Mouse (Mus musculus) CH12.LX (cell line): ENCODE measurements around the gene Afg1l. TPM values are rescaled to one million over a fixed set of nuclear protein-coding genes. Genes with fewer than 3 reads are reported as not detected.

ENCODE experiments used
- DNase-seq: peaks from one replicate; pipeline ENCODE4 v3.0.0-alpha.2; 2013; ENCODE audit errors: extremely low read depth
- H3K27ac ChIP-seq: 2 replicates; pipeline ENCODE4 v1.5.1; 2012; ENCODE audit warnings: low read depth, mild to moderate bottlenecking, control low read depth, moderate library complexity; ENCODE audit not compliant: insufficient read depth
- H3K27me3 ChIP-seq: replicated peaks from 2 replicates; pipeline ENCODE3; 2012; ENCODE audit warnings: inconsistent platforms
- H3K36me3 ChIP-seq, 2 experiments: replicated peaks in 1 of 2; 2 replicates each; pipeline versions ENCODE3 to v1.6.1; 2012; ENCODE audit warnings: inconsistent platforms in 1 of 2, low read length in 1 of 2, mild to moderate bottlenecking in 1 of 2, mixed read lengths in 1 of 2, moderate library complexity in 1 of 2; ENCODE audit not compliant: control insufficient read depth in 1 of 2, insufficient read depth in 1 of 2
- H3K4me1 ChIP-seq, 2 experiments: 2 replicates each; pipeline ENCODE4 v1.6.1; 2012; ENCODE audit warnings: inconsistent platforms in 1 of 2, moderate library complexity in 1 of 2; ENCODE audit not compliant: insufficient read depth in 2 of 2, control insufficient read depth in 1 of 2
- H3K4me2 ChIP-seq: 2 replicates; pipeline ENCODE4 v1.6.1; 2012; ENCODE audit warnings: low read depth, mild to moderate bottlenecking, control low read depth; ENCODE audit not compliant: poor library complexity, insufficient read depth, severe bottlenecking
- H3K4me3 ChIP-seq, 3 experiments: fragments of 150-350 bp in 1 of 3; sonication (generic) in 1 of 3; replicated peaks in 1 of 3; 2 replicates each; pipeline versions ENCODE3 to v1.5.1; 2011 to 2012; ENCODE audit warnings: low read depth in 2 of 3, low read length in 2 of 3, mild to moderate bottlenecking in 2 of 3, moderate library complexity in 2 of 3, control low read depth in 1 of 3, improper control_type of control experiment in 1 of 3, inconsistent platforms in 1 of 3, mixed read lengths in 1 of 3; ENCODE audit not compliant: poor library complexity in 1 of 3
- H3K79me2 ChIP-seq: replicated peaks from 2 replicates; pipeline ENCODE4 v1.6.1; 2012; ENCODE audit warnings: mild to moderate bottlenecking, moderate library complexity; ENCODE audit not compliant: control insufficient read depth, poor library complexity, insufficient read depth, severe bottlenecking; ENCODE audit errors: extremely low read depth
- H3K9ac ChIP-seq: 2 replicates; pipeline ENCODE4 v1.6.1; 2012; ENCODE audit warnings: low read depth, mild to moderate bottlenecking, control low read depth, moderate library complexity; ENCODE audit not compliant: insufficient read depth
- H3K9me3 ChIP-seq: replicated peaks from 2 replicates; pipeline ENCODE3; 2012; ENCODE audit warnings: low read length, inconsistent platforms, mixed read lengths
- BHLHE40 ChIP-seq: IDR thresholded peaks from 2 replicates; pipeline ENCODE4 v1.6.1; 2011; ENCODE audit warnings: mild to moderate bottlenecking, low read depth, low read length, improper control_type of control experiment
- CHD1 ChIP-seq: IDR thresholded peaks from 2 replicates; pipeline ENCODE4 v1.6.1; 2012; ENCODE audit warnings: low read depth, low read length, improper control_type of control experiment, inconsistent platforms
- CHD2 ChIP-seq: IDR thresholded peaks from 2 replicates; pipeline ENCODE4 v1.6.1; 2011; ENCODE audit warnings: low read length, improper control_type of control experiment
- CTCF ChIP-seq, 2 experiments: IDR thresholded peaks in 1 of 2; conservative IDR thresholded peaks in 1 of 2; 2 replicates each; pipeline ENCODE4 v1.5.1; 2011 to 2012; ENCODE audit warnings: low read depth in 2 of 2, low read length in 2 of 2, improper control_type of control experiment in 1 of 2, inconsistent platforms in 1 of 2, mild to moderate bottlenecking in 1 of 2, moderate library complexity in 1 of 2
- E2F4 ChIP-seq: IDR thresholded peaks from 2 replicates; pipeline ENCODE4 v1.6.1; 2011; ENCODE audit warnings: low read depth, low read length, improper control_type of control experiment; ENCODE audit not compliant: insufficient replicate concordance
- ELF1 ChIP-seq: IDR thresholded peaks from 2 replicates; pipeline ENCODE4 v1.6.1; 2014; ENCODE audit warnings: low read depth, mild to moderate bottlenecking, inconsistent platforms, low read length, improper control_type of control experiment
- ETS1 ChIP-seq: conservative IDR thresholded peaks from 2 replicates; pipeline ENCODE4 v1.6.1; 2012; ENCODE audit warnings: low read depth, mild to moderate bottlenecking, inconsistent platforms, low read length, improper control_type of control experiment, moderate library complexity
- GABPA ChIP-seq: IDR thresholded peaks from 2 replicates; pipeline ENCODE4 v1.6.1; 2012; ENCODE audit warnings: low read depth, low read length, improper control_type of control experiment, inconsistent platforms; ENCODE audit not compliant: insufficient replicate concordance
- HCFC1 ChIP-seq: IDR thresholded peaks from 2 replicates; pipeline ENCODE4 v1.6.1; 2012; ENCODE audit warnings: low read depth, mild to moderate bottlenecking, inconsistent platforms, low read length, improper control_type of control experiment
- IRF4 ChIP-seq: IDR thresholded peaks from 2 replicates; pipeline ENCODE4 v1.6.1; 2014; ENCODE audit warnings: low read depth, mild to moderate bottlenecking, inconsistent platforms, low read length, improper control_type of control experiment
- JUN ChIP-seq: IDR thresholded peaks from 2 replicates; pipeline ENCODE4 v1.6.1; 2011; ENCODE audit warnings: low read depth, mild to moderate bottlenecking, low read length, improper control_type of control experiment, moderate library complexity; ENCODE audit not compliant: insufficient read depth
- JUND ChIP-seq: conservative IDR thresholded peaks from 2 replicates; pipeline ENCODE4 v1.6.1; 2011; ENCODE audit warnings: low read depth, low read length, improper control_type of control experiment
- KAT2A ChIP-seq: IDR thresholded peaks from 2 replicates; pipeline ENCODE4 v1.6.1; 2012; ENCODE audit warnings: low read length, improper control_type of control experiment, inconsistent platforms; ENCODE audit not compliant: insufficient replicate concordance
- MAFK ChIP-seq: IDR thresholded peaks from 2 replicates; pipeline ENCODE4 v1.6.1; 2011; ENCODE audit warnings: low read length, improper control_type of control experiment; ENCODE audit not compliant: insufficient replicate concordance
- MAX ChIP-seq: IDR thresholded peaks from 2 replicates; pipeline ENCODE4 v1.6.1; 2011; ENCODE audit warnings: low read length, improper control_type of control experiment
- MAZ ChIP-seq: IDR thresholded peaks from 2 replicates; pipeline ENCODE4 v1.6.1; 2012; ENCODE audit warnings: low read depth, mild to moderate bottlenecking, inconsistent platforms, low read length, improper control_type of control experiment, moderate library complexity
- MEF2A ChIP-seq: IDR thresholded peaks from 2 replicates; pipeline ENCODE4 v1.6.1; 2014; ENCODE audit warnings: low read depth, mild to moderate bottlenecking, inconsistent platforms, low read length, improper control_type of control experiment, borderline replicate concordance
- MXI1 ChIP-seq: IDR thresholded peaks from 2 replicates; pipeline ENCODE4 v1.6.1; 2011; ENCODE audit warnings: mild to moderate bottlenecking, low read depth, low read length, improper control_type of control experiment
- MYC ChIP-seq: IDR thresholded peaks from 2 replicates; pipeline ENCODE4 v1.6.1; 2011; ENCODE audit warnings: low read depth, mild to moderate bottlenecking, improper control_type of control experiment, low read length
- PAX5 ChIP-seq: IDR thresholded peaks from 2 replicates; pipeline ENCODE4 v1.6.1; 2012; ENCODE audit warnings: low read length, inconsistent platforms, mixed read lengths
- POLR2A ChIP-seq: IDR thresholded peaks from 2 replicates; pipeline ENCODE4 v1.6.1; 2011; ENCODE audit warnings: low read depth, mild to moderate bottlenecking, improper control_type of control experiment, low read length
- POLR2AphosphoS2 ChIP-seq: IDR thresholded peaks from 2 replicates; pipeline ENCODE4 v1.6.1; 2011; ENCODE audit warnings: low read depth, low read length, improper control_type of control experiment
- RAD21 ChIP-seq: IDR thresholded peaks from 2 replicates; pipeline ENCODE4 v1.6.1; 2011; ENCODE audit warnings: low read depth, mild to moderate bottlenecking, low read length, improper control_type of control experiment, moderate library complexity
- RCOR1 ChIP-seq: conservative IDR thresholded peaks from 2 replicates; pipeline ENCODE4 v1.6.1; 2012; ENCODE audit warnings: low read depth, mild to moderate bottlenecking, inconsistent platforms, low read length, improper control_type of control experiment
- SIN3A ChIP-seq: IDR thresholded peaks from 2 replicates; pipeline ENCODE4 v1.6.1; 2012; ENCODE audit warnings: low read length, improper control_type of control experiment, inconsistent platforms
- TBP ChIP-seq: conservative IDR thresholded peaks from 2 replicates; pipeline ENCODE4 v1.6.1; 2011; ENCODE audit warnings: low read depth, low read length, improper control_type of control experiment
- TCF12 ChIP-seq: IDR thresholded peaks from 2 replicates; pipeline ENCODE4 v1.6.1; 2014; ENCODE audit warnings: low read depth, mild to moderate bottlenecking, inconsistent platforms, low read length, improper control_type of control experiment
- UBTF ChIP-seq: IDR thresholded peaks from 2 replicates; pipeline ENCODE4 v1.6.1; 2012; ENCODE audit warnings: low read depth, mild to moderate bottlenecking, inconsistent platforms, low read length, improper control_type of control experiment, moderate library complexity
- USF1 ChIP-seq: IDR thresholded peaks from 2 replicates; pipeline ENCODE4 v1.6.1; 2014; ENCODE audit warnings: low read depth, mild to moderate bottlenecking, inconsistent platforms, low read length, improper control_type of control experiment
- USF2 ChIP-seq: conservative IDR thresholded peaks from 2 replicates; pipeline ENCODE4 v1.6.1; 2011; ENCODE audit warnings: low read depth, low read length, improper control_type of control experiment
- ZC3H11A ChIP-seq: IDR thresholded peaks from 2 replicates; pipeline ENCODE4 v1.6.1; 2012; ENCODE audit warnings: low read depth, mild to moderate bottlenecking, inconsistent platforms, low read length, improper control_type of control experiment
- ZKSCAN1 ChIP-seq: IDR thresholded peaks from 2 replicates; pipeline ENCODE4 v1.6.1; 2012; ENCODE audit warnings: low read depth, inconsistent platforms, low read length, improper control_type of control experiment, borderline replicate concordance
- ZMIZ1 ChIP-seq: IDR thresholded peaks from 2 replicates; pipeline ENCODE4 v1.6.1; 2012; ENCODE audit warnings: low read depth, mild to moderate bottlenecking, inconsistent platforms, low read length, improper control_type of control experiment
- ZNF384 ChIP-seq: IDR thresholded peaks from 2 replicates; pipeline ENCODE4 v1.6.1; 2012; ENCODE audit warnings: low read depth, low read length, improper control_type of control experiment, inconsistent platforms
- dilution Hi-C: fragments of 300-500 bp; cut with MboI; formaldehyde crosslinking; loops from 2 replicates; pipeline ENCODE4 v1.14.3; 2020; ENCODE audit warnings: low sequenced_read_pairs; ENCODE audit not compliant: extremely low pct_unique_long_range_greater_than_20kb, extremely low pct_ligation_motif_present
- in situ Hi-C: fragments of 300-500 bp; cut with MboI; formaldehyde crosslinking; loops from 3 replicates; pipeline ENCODE4 v1.14.3; 2019; ENCODE audit warnings: low sequenced_read_pairs, low pct_ligation_motif_present, low pct_unique_long_range_greater_than_20kb, mixed read lengths
- polyA plus RNA-seq: library from polyadenylated mRNA; unstranded; fragments of >175 nt; gene quantifications from 2 replicates; pipeline ENCODE4 v1.2.1, GENCODE M21; 2012; ENCODE audit warnings: low read depth; ENCODE audit not compliant: insufficient read length
- total RNA-seq, 2 experiments: library from RNA; depleted of rRNA; stranded (reverse); fragments of 300-350 nt in 1 of 2; fragments of >200 nt in 1 of 2; gene quantifications; 2 replicates each; pipeline ENCODE4 v1.2.3; 2012 to 2014

The Afg1l gene
- total and polyA plus RNA-seq, 3 experiments = 3.1 to 6.9 (median 4.5) TPM

- dilution Hi-C loops (no loop called here), in situ Hi-C loops (no loop called here)
- no peak for TF ChIP-seq ZKSCAN1
- peak; percentile 41; the same call in 1 of the 2 replicates for TF ChIP-seq CHD2
- no peak for TF ChIP-seq JUND
- TF ChIP-seq BHLHE40 = peak; percentile 13; the same call in 1 of the 2 replicates
- TF ChIP-seq HCFC1 = peak; percentile 26; the same call in 1 of the 2 replicates
- TF ChIP-seq RAD21 = no peak; the same call in 1 of the 2 replicates
- peak; percentile 86 for TF ChIP-seq ZNF384
- TF ChIP-seq SIN3A = 0 out of 2 replicates have a peak, but pooled peaks have one; percentile 2
- TF ChIP-seq UBTF = peak; percentile 66; the same call in 1 of the 2 replicates
- TF ChIP-seq ZMIZ1 = no peak
- TF ChIP-seq ELF1 = no peak
- TF ChIP-seq MAX = peak; percentile 44; the same call in 1 of the 2 replicates
- no peak for TF ChIP-seq GABPA
- no peak for TF ChIP-seq IRF4
- TF ChIP-seq MAZ = no peak
- 0 out of 2 replicates have a peak, but pooled peaks have one; percentile 31 for TF ChIP-seq MYC
- TF ChIP-seq POLR2AphosphoS2 = no peak
- peak; percentile 60; the same call in 1 of the 2 replicates for TF ChIP-seq MXI1
- TF ChIP-seq USF1 = no peak
- no peak for TF ChIP-seq JUN
- TF ChIP-seq E2F4 = no peak
- no peak for TF ChIP-seq USF2
- no peak for TF ChIP-seq TCF12
- no peak for TF ChIP-seq RCOR1
- no peak for TF ChIP-seq POLR2A
- no peak for TF ChIP-seq MEF2A
- no peak for TF ChIP-seq MAFK
- TF ChIP-seq CHD1 = no peak; the same call in 1 of the 2 replicates
- TF ChIP-seq PAX5 = no peak
- TF ChIP-seq ZC3H11A = no peak
- TF ChIP-seq TBP = 0 out of 2 replicates have a peak, but pooled peaks have one; percentile 26
- 0 out of 2 replicates have a peak, but pooled peaks have one; percentile 36 for TF ChIP-seq KAT2A
- TF ChIP-seq CTCF (conservative IDR thresholded peaks at IDR 0.05 in 1 of 2, IDR thresholded peaks at IDR 0.05 in 1 of 2; ENCODE audit: low read depth in 2 of 2, low read length in 2 of 2) = no peak
- no peak for TF ChIP-seq ETS1
- Histone ChIP-seq H3K9ac (peak overlapping the region; percentile 90), H3K4me2 (peak overlapping the region; percentile 57), H3K27ac (peak overlapping the region; percentile 86), H3K36me3 (peaks cover 0 to 19% of the 10 kb centered on the region in 2 experiments), H3K27me3 (no peaks in the 10 kb centered on the region), H3K79me2 (peaks cover 35% of the 10 kb centered on the region), H3K4me3 (peak overlapping the region; percentile 76 to 91 (median 84)), H3K4me1 (peaks cover 0 to 35% of the 10 kb centered on the region in 2 experiments; a peak in 1 of 4 replicates), H3K9me3 (no peaks in the 10 kb centered on the region)
- peak; percentile 52 for DNase-seq
Observed at GRCm38 (mm10) chr10:42502349-42503111, 24.2 kb upstream of the Afg1l start.
